Mouse (Mus musculus) ES-E14 (cell line): ENCODE results near the gene Mbd6. TPM values are rescaled to one million over a fixed set of nuclear protein-coding genes. Genes with fewer than 3 reads are reported as not detected.
A peak's percentile ranks its signal among the peaks of the same experiment; 100 is the strongest.

Experiments
- DNase-seq: peaks from one replicate; pipeline ENCODE4 v3.0.0-alpha.2; 2013; ENCODE audit warnings: low read depth, low spot score
- H3K27ac ChIP-seq: 2 replicates; pipeline ENCODE4 v1.5.1; 2012; ENCODE audit warnings: low read depth, mild to moderate bottlenecking, low read length, moderate library complexity, mixed read lengths; ENCODE audit not compliant: poor library complexity, insufficient read depth, severe bottlenecking
- H3K36me3 ChIP-seq: 2 replicates; pipeline ENCODE4 v1.6.1; 2012; ENCODE audit warnings: mild to moderate bottlenecking, low read length, moderate library complexity, mixed read lengths; ENCODE audit not compliant: control insufficient read depth, poor library complexity, insufficient read depth, severe bottlenecking
- H3K4me1 ChIP-seq, 2 experiments: fragments of 150-350 bp in 1 of 2; sonication (generic) in 1 of 2; 2 replicates each; pipeline ENCODE4 v1.6.1; 2012; ENCODE audit warnings: low read length in 2 of 2, mild to moderate bottlenecking in 1 of 2, mixed read lengths in 1 of 2; ENCODE audit not compliant: control insufficient read depth in 2 of 2, insufficient read depth in 2 of 2, poor library complexity in 1 of 2
- H3K4me3 ChIP-seq, 2 experiments: fragments of 150-350 bp in 1 of 2; sonication (generic) in 1 of 2; 2 replicates each; pipeline ENCODE4 v1.5.1; 2012; ENCODE audit warnings: low read length in 2 of 2, low read depth in 1 of 2, mild to moderate bottlenecking in 1 of 2, mixed read lengths in 1 of 2; ENCODE audit not compliant: insufficient read depth in 1 of 2, poor library complexity in 1 of 2, severe bottlenecking in 1 of 2
- H3K9ac ChIP-seq: 2 replicates; pipeline ENCODE4 v1.6.1; 2012; ENCODE audit warnings: low read depth, mild to moderate bottlenecking, low read length, mixed read lengths; ENCODE audit not compliant: poor library complexity, insufficient read depth, severe bottlenecking
- H3K9me3 ChIP-seq: fragments of 150-350 bp; sonication (generic); 2 replicates; pipeline ENCODE4 v1.6.1; 2012; ENCODE audit warnings: low read depth, mild to moderate bottlenecking, low read length; ENCODE audit not compliant: control insufficient read depth, insufficient read depth
- CHD2 ChIP-seq: IDR thresholded peaks from 2 replicates; pipeline ENCODE4 v1.6.1; 2014; ENCODE audit warnings: mild to moderate bottlenecking, low read depth, low read length, inconsistent platforms
- HCFC1 ChIP-seq: IDR thresholded peaks from 2 replicates; pipeline ENCODE4 v1.6.1; 2012; ENCODE audit warnings: low read length, inconsistent platforms, borderline replicate concordance; ENCODE audit not compliant: insufficient read depth
- MAFK ChIP-seq: IDR thresholded peaks from 2 replicates; pipeline ENCODE4 v1.6.1; 2014; ENCODE audit warnings: mild to moderate bottlenecking, low read depth, low read length, inconsistent platforms; ENCODE audit not compliant: insufficient read depth
- ZC3H11A ChIP-seq: IDR thresholded peaks from 2 replicates; pipeline ENCODE4 v1.6.1; 2012; ENCODE audit warnings: low read depth, mild to moderate bottlenecking, inconsistent platforms, low read length, borderline replicate concordance
- ZNF384 ChIP-seq: IDR thresholded peaks from 2 replicates; pipeline ENCODE4 v1.6.1; 2012; ENCODE audit warnings: low read depth, low read length, inconsistent platforms
- in situ Hi-C, 2 experiments: fragments of 600-800 bp; cut with MboI; formaldehyde crosslinking; loops; one replicate each; pipeline ENCODE4 v1.15.1; 2025; ENCODE audit warnings: low sequenced_read_pairs in 2 of 2, inconsistent platforms in 1 of 2; ENCODE audit not compliant: unreplicated experiment in 2 of 2
- total RNA-seq: library from RNA; depleted of rRNA; stranded (reverse); fragments of 300-350 nt; gene quantifications from 2 replicates; pipeline ENCODE4 v1.2.3, GENCODE M21; 2012

Mbd6 gene
- total RNA-seq, 1 experiment, result 15.8 TPM

DNA sequence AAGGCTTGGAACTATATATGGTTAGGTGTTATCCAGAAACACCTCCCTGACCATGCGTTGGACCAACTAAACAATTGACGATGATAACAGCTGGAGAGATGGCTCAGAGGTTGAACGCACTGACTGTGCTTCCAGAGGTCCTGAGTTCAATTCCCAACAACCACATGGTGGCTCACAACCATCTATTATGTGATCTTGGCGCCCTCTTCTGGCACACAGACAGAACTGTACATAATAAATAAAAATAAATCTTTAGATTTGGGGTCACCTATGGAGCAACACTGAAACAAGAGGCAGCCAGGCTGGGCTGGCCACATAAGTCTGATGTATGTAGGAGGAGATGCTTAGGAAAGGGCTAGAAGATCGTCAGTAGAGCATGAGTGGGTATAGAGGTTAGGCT is 44.3 kb upstream of the Mbd6 start:
- DNase-seq, result no peak
- TF ChIP-seq CHD2, result no peak
- TF ChIP-seq ZC3H11A, result no peak
- TF ChIP-seq HCFC1, result no peak
- no peak for TF ChIP-seq ZNF384
- no peak for TF ChIP-seq MAFK
- peak overlapping the region; percentile 50 for H3K9ac ChIP-seq
- H3K9me3 ChIP-seq, result no peaks in the 10 kb centered on the region
- H3K4me1 ChIP-seq, result peaks cover 9 to 31% of the 10 kb centered on the region in 2 experiments
- peak overlapping the region in 1 of 2 experiments; percentile 35; a peak in 1 of 4 replicates for H3K4me3 ChIP-seq
- peak overlapping the region; percentile 14; the same call in 1 of the 2 replicates for H3K27ac ChIP-seq
- in situ Hi-C loops, result no loop called here
- H3K36me3 ChIP-seq, result peaks cover 35% of the 10 kb centered on the region

DNA sequence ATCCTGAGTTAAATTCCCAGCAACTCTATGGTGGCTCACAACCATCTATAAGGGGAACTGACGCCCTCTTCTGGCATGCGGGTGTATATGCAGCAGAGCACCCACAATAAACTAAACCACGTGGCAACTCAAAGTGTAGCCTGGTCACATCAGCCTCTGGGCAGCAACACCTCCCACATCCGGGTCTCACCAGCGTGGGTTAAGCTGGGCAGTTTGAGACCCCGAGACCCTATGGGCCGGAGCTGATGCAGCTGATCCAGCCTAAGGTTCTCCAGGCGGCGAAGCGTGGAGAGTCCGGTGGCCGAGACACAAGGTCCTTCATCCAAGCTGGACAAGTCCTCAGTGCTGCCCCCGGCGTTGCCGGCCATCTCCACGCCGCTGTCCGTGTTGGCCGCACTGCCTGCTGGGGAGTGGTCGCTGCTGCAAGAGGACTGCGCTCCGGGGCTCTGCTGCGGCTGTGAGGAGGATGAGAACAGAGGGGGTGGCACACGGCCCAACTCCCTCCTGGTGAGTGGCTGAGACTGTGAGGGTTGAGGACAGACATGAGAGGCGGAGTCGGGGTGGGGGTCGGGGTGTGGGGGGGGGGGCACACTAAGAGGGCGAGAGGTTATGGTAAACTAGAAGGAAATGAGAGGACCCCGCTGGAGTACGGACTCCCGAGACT is 43.5 kb upstream of the Mbd6 start:
- TF ChIP-seq CHD2, result no peak
- TF ChIP-seq ZC3H11A, result no peak
- TF ChIP-seq MAFK, result no peak
- TF ChIP-seq ZNF384, result no peak
- TF ChIP-seq HCFC1, result no peak
- Histone ChIP-seq H3K4me1 (peaks cover 11 to 30% of the 10 kb centered on the region in 2 experiments), H3K36me3 (peaks cover 32% of the 10 kb centered on the region), H3K9ac (peak overlapping the region; percentile 65), H3K27ac (no peak overlapping the region; the same call in 1 of the 2 replicates), H3K9me3 (no peaks in the 10 kb centered on the region), H3K4me3 (peak overlapping the region; percentile 3 to 53; a peak in 3 of 4 replicates)
- in situ Hi-C loops, result no loop called here
- no peak for DNase-seq

DNA sequence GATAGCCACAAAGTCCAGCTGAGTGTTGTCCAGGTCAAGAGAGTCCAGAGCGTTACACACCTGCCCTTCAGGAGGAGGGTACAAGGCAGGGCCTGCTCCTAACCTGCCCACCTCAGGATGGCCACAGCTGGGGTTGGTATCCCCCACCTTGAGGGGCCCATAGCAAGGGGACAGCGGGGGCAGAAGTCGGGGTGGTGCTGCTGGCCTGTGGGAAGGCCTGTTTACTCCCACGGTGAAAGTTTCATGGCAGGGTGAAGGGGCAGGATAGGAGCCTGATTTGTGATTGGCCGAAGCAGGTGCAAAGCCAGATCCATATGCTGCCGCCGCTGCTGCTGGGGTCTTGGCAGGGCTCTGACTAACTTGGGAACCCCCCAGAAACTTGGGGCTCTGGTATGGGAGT is 41.4 kb upstream of the Mbd6 start:
- in situ Hi-C loops, result no loop called here
- H3K36me3 ChIP-seq, result peaks cover 26% of the 10 kb centered on the region; the same call in 1 of the 2 replicates
- no peaks in the 10 kb centered on the region for H3K9me3 ChIP-seq

DNA sequence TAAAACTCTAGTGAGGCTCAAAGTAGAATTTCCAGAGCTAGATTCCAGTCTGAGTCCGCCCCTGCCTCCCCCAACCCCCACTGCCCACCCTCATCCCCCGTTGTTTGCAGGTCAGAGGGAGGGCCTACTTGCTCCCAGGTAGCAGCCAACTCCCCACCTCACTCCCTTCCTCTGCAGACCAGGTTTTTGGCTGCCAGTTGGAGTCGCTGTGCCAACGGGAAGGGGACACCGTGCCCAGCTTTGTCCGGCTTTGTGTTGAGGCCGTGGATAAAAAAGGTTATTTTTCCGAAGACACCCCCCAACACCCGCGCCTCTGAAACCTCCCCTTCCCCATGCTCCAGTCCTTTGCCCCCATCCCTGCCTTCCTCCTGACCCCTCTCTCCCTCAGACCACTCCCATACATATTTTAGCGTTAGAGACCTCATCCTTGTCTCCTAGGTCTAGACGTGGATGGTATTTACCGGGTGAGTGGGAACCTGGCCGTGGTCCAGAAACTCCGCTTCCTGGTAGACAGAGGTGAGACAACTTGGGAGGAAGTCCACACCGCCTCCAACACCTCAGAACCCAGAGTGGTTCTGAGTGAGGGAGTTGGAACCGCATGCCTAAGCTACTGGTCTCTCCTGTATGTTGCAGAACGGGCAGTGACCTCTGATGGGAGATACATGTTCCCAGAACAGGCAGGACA is 38.8 kb upstream of the Mbd6 start:
- no peak overlapping the region; the same call in 1 of the 2 replicates for H3K27ac ChIP-seq
- in situ Hi-C loops, result no loop called here
- H3K9ac ChIP-seq, result no peak overlapping the region
- H3K9me3 ChIP-seq, result no peaks in the 10 kb centered on the region
- H3K36me3 ChIP-seq, result peaks cover 15% of the 10 kb centered on the region; the same call in 1 of the 2 replicates
- DNase-seq, result no peak
- peaks cover 6 to 24% of the 10 kb centered on the region in 2 experiments; a peak in 3 of 4 replicates for H3K4me1 ChIP-seq
- TF ChIP-seq CHD2, result no peak
- no peak for TF ChIP-seq ZC3H11A
- no peak for TF ChIP-seq MAFK
- no peak for TF ChIP-seq HCFC1
- no peak for TF ChIP-seq ZNF384
- H3K4me3 ChIP-seq, result no peak overlapping the region

More for the DNA sequence above, 41.4 kb upstream of the Mbd6 start:
- H3K9ac ChIP-seq, result no peak overlapping the region
- H3K4me3 ChIP-seq, result no peak overlapping the region
- no peak for DNase-seq
- no peak overlapping the region for H3K27ac ChIP-seq
- peaks cover 6 to 21% of the 10 kb centered on the region in 2 experiments; a peak in 2 of 4 replicates for H3K4me1 ChIP-seq
- no peak for TF ChIP-seq ZC3H11A
- no peak for TF ChIP-seq CHD2
- no peak for TF ChIP-seq HCFC1
- no peak for TF ChIP-seq ZNF384
- no peak for TF ChIP-seq MAFK
